20 mouse cellular contexts compared by ENCODE assay signal in the genomic region with DNA sequence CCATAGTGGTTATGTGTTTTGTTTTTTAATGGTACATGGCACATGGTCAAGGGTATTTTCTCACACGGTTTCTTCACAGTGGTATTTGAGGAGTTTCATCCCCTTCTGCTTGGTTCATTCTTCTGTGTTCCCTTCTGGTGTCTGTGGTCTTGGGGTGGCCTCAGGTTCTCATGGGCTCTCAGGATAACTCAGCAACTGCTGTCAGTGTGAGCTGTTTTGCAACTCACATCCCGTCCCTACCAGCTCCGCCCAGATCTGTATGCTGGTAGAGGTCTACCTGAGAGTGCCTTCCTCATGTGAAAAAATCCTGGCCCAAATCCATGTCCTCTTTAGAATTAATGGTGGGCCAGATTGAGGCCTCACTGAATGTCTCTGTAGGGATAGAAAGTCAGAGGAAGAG.
DNase-seq lines count a peak whose midpoint lies in the region; ATAC-seq lines count a peak whose summit lies in the region.
"Had no signal": no experiment of that assay in that cellular context is flagged by ENCODE, and none has a peak within 500 bp of the region (broad histone marks: within the 10 kb centered on the region; RNA-seq: fewer than 3 reads in every experiment).

No protein-coding gene starts in this region.

- peak; percentile 52; the same call in 1 of the 2 replicates for ATAC-seq in granulocyte monocyte progenitor cell, adult 5-6 weeks (replicated peaks; ENCODE audit: poor library complexity, severe bottlenecking)
- ATAC-seq in megakaryocyte progenitor cell, adult 5-6 weeks (replicated peaks; ENCODE audit: poor library complexity), result peak; percentile 46
- ATAC-seq: activated CD4-positive, CD25-positive, alpha-beta regulatory T cell, adult 4 months; CD4-positive, CD25-positive, alpha-beta regulatory T cell, adult 4 months; forebrain, embryonic 14.5 days; forebrain, embryonic 16.5 days; Patski had no signal

- DNase-seq in 416B (ENCODE audit: low read depth), result peak; percentile 31
- no peak for DNase-seq in adrenal gland, postnatal 14 days
- no peak for DNase-seq in kidney, postnatal 4 days
- DNase-seq: adrenal gland, adult 8-10 months; adrenal gland, postnatal 25 days; B cell, adult 2 months; cerebellum, adult 11 months; cerebellum, adult 18-20 months; cerebellum, adult 8-10 months; cerebellum, adult 9-11 months; cerebellum, postnatal 14 days; cerebellum, postnatal 36 days; embryo, embryonic 11 days had no signal
